Mouse (Mus musculus) G1E-ER4 (cell line): ENCODE data around the gene S100a11. TPM values are rescaled to one million over a fixed set of nuclear protein-coding genes. Genes with fewer than 3 reads are reported as not detected.

Experiments
- GATA1 ChIP-seq: IDR thresholded peaks from one replicate; pipeline ENCODE4 v1.8.0; 2012; ENCODE audit warnings: low read length, inconsistent platforms
- polyA plus RNA-seq: library from polyadenylated mRNA; stranded (reverse); fragments of >175 nt; gene quantifications from 2 replicates; pipeline ENCODE4 v1.2.3, GENCODE M21; 2012

S100a11 gene
- polyA plus RNA-seq, 1 experiment = not detected

- no peak for TF ChIP-seq GATA1
Measured at GRCm38 (mm10) chr3:93512386-93513101, 7.7 kb upstream of the S100a11 start.

- TF ChIP-seq GATA1 = no peak
Measured at GRCm38 (mm10) chr3:93514628-93515027, 5.7 kb upstream of the S100a11 start.

GRCm38 (mm10) chr3:93517343-93517742 lies 2.9 kb upstream of the S100a11 start:
- TF ChIP-seq GATA1 = no peak

GRCm38 (mm10) chr3:93519856-93520329 lies 395 bp upstream of the S100a11 start:
- no peak for TF ChIP-seq GATA1

DNA sequence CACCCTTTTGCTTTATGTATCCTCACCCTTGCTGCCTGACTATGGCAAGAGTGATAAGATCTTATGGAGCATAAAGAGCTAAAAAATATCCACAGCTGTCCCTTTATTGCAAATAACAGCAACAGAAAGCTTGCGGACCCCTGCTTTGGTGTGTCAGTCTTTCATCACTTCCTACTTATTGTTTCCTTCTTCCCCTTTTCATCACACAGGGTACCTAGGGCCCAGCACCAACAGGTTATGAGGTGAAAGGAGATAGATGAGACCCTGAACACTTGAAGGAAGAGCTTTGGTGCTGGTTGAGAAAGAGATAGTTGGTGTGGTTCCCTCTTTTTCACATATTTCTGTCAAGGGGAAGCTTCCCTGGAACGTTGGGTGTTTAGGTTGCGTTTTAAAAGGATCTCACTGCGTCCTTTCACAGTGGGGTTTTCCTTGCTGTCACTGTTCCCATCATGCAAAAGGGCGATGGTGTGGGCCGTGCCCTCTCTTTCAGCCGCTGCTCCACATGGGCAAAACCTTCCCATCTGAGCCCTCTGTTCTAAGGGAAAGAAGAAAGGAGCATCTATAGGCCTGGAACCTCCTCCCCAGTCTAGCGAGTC lies 1.3 kb downstream of the S100a11 start:
- no peak for TF ChIP-seq GATA1

GRCm38 (mm10) chr3:93522611-93523010 lies 2.3 kb downstream of the S100a11 start:
- no peak for TF ChIP-seq GATA1

DNA sequence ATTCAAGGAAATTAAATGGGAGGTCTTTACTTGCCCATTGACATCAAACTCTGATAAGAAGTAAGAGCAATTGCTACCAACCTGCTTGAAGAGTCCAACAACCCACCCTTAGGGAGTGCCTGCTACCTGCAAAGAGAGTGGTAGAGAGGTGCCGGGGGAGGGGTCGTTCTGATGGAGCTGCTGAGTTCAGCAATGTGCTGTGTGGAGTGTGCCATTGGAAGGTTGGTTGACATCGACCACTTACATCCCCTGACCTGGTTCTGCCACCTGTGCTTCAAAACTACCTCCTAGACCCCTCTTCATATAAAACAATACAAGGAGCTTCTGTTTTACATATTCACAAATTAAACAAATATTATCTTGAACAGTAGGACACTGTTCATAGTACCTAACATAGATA lies 7.0 kb downstream of the S100a11 start:
- TF ChIP-seq GATA1 = no peak

DNA sequence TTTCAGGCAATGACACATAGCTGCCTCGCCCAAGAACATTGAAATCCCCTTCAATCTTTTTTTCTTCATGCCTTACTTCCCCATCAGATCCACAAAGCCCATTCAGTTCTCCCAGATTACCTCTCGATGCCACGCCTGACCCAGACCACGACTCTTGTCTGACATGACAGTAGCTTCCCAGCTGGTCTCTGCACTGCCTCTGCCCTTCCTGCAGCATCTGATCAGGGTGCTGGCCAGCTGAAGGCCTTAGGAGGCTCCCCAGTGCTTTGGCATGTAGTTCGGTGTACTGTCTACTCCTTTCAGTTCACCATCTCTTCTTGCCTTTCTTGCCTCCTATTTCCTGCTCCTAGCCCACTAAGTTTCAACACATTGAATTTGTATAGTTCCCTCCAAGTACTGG lies 8.5 kb downstream of the S100a11 start:
- TF ChIP-seq GATA1 = no peak

GRCm38 (mm10) chr3:93537068-93537576 lies 16.8 kb downstream of the S100a11 start:
- no peak for TF ChIP-seq GATA1

DNA sequence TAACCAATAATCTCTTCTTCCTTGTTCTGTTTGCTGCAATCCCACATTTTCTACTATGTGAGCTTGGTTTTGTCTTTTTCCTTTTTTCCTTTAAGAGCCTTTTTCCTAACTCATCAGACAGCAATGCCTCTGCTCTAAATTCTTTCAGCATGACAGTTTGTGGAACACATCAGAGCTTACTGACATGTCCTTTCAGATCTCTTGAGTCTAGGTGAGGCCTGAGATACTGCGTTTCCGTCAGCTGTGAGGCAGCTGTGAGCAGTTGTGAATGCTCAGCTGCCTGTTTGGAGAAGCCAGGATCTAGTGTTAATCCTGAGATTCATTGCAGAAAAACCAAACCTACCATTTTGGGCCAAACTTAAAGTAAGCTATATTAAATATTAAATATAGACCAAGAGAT lies 18.2 kb downstream of the S100a11 start:
- no peak for TF ChIP-seq GATA1

- TF ChIP-seq GATA1 = no peak
Measured at GRCm38 (mm10) chr3:93541501-93541900, 21.2 kb downstream of the S100a11 start.

DNA sequence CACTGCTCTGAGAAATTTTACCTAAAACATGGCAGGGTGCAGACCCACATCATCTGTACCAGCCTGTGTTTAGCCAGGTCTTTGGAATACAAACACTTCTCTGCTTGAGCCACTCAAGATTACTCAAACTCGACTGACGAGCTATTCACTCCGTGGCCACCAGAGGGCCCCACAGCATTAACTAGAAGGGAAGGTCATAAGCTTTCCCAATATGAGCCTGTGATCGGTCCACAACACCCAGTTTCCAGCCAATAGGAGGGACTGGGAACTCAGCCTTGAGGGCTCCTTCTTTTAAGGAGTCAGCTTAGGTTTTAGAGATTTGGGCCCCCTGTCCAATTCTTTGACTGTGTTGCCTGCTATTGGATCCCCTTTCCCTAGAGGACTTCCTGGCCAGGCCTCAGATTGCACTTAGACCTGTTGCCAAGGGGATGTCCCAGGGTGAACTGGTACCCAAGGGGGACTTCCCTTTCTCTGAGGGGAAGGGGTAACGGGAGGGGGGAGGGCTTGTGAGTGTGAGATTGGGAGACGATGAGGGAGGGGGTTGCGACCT lies 26.9 kb downstream of the S100a11 start:
- no peak for TF ChIP-seq GATA1

DNA sequence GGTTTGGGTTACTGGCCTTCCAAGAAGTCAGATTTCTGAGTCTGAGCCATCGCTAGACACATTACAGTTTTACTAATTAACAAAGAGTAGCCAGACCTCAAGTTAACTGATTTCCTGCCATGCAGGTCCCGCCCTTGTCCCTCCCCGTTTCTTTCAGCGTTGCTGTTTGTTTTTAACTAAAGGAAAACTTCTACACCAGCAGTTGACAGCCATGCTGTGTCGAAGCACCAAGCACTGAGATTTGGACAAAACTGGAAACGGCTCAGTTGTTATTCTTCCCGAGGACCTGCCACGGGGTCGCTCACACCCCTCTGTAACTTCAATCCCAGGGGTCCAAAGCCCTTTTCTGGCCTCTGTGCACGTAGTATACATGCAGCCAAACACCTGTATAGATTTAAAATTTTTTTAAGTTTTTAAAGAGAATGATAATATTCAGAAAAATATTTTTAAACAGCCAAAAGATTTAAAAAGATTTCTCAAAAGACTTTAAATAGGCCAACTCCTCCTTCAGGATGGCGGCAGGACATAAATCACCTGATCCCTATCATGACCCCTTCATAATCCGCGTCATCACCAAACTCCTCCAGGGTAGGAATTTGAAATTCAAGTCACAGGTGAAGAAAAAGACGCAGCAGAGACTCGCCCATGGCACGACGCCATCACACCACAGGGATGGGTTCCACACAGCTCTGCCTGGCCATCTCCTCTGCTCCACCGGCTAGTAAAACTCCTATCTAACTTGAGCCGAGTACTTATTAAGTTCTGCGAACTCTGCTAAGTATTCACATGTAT lies 27.7 kb downstream of the S100a11 start:
- no peak for TF ChIP-seq GATA1

- no peak for TF ChIP-seq GATA1
Measured at GRCm38 (mm10) chr3:93548541-93549266, 28.4 kb downstream of the S100a11 start.

GRCm38 (mm10) chr3:93549986-93550385 lies 29.7 kb downstream of the S100a11 start:
- no peak for TF ChIP-seq GATA1
